Mouse (Mus musculus) heart, adult 11 months (tissue): ENCODE results near the gene Klhdc8b.

ENCODE experiments used
- DNase-seq: peaks from one replicate; pipeline ENCODE4 v3.0.0; 2022

Klhdc8b gene

GRCm38 (mm10) chr9:108461181-108461631 is at the start of gene Klhdc8b:
Klhdc8b (minus strand) TSS chr9:108461581.
- DNase-seq, result no peak

- DNase-seq, result peak; percentile 87
Observed at GRCm38 (mm10) chr9:108508776-108509175, 47.4 kb upstream of the Klhdc8b start.

GRCm38 (mm10) chr9:108507619-108508434 is 46.4 kb upstream of the Klhdc8b start, which contains the start of gene Qars:
Qars (plus strand) TSS chr9:108507706.
- DNase-seq, result peak; percentile 100

GRCm38 (mm10) chr9:108506901-108507300 is 45.5 kb upstream of the Klhdc8b start:
- peak; percentile 68 for DNase-seq

- DNase-seq, result peak; percentile 90
Observed at GRCm38 (mm10) chr9:108499943-108500342, 38.6 kb upstream of the Klhdc8b start.

- DNase-seq, result peak; percentile 92
Observed at GRCm38 (mm10) chr9:108499231-108499630, 37.9 kb upstream of the Klhdc8b start.

GRCm38 (mm10) chr9:108494905-108495304 is 33.5 kb upstream of the Klhdc8b start:
- DNase-seq, result peak; percentile 91

GRCm38 (mm10) chr9:108494146-108494825 is 32.9 kb upstream of the Klhdc8b start:
- DNase-seq, result peak; percentile 88

- peak; percentile 91 for DNase-seq
Observed at GRCm38 (mm10) chr9:108493246-108493645, 31.9 kb upstream of the Klhdc8b start.

GRCm38 (mm10) chr9:108492043-108492750 is 30.8 kb upstream of the Klhdc8b start:
- peak; percentile 94 for DNase-seq

GRCm38 (mm10) chr9:108491286-108491580 is 29.9 kb upstream of the Klhdc8b start:
- no peak for DNase-seq

GRCm38 (mm10) chr9:108490559-108491285 is 29.3 kb upstream of the Klhdc8b start, which contains the start of gene Usp19:
Usp19 (plus strand) TSS chr9:108490602.
- peak; percentile 100 for DNase-seq

- no peak for DNase-seq
Observed at GRCm38 (mm10) chr9:108489702-108490558, 28.5 kb upstream of the Klhdc8b start.

GRCm38 (mm10) chr9:108489215-108489614 is 27.8 kb upstream of the Klhdc8b start:
- peak; percentile 93 for DNase-seq

- DNase-seq, result peak; percentile 90
Observed at GRCm38 (mm10) chr9:108488403-108488802, 27.0 kb upstream of the Klhdc8b start.

GRCm38 (mm10) chr9:108486973-108487530 is 25.7 kb upstream of the Klhdc8b start:
- peak; percentile 91 for DNase-seq

- DNase-seq, result peak; percentile 91
Observed at GRCm38 (mm10) chr9:108485301-108485875, 24.0 kb upstream of the Klhdc8b start.

GRCm38 (mm10) chr9:108484021-108484420 is 22.6 kb upstream of the Klhdc8b start:
- DNase-seq, result peak; percentile 90

GRCm38 (mm10) chr9:108483051-108483790 is 21.8 kb upstream of the Klhdc8b start:
- peak; percentile 95 for DNase-seq
